Mouse (Mus musculus) lung, adult 18-20 months (tissue): ENCODE measurements around the gene Ergic2.

ENCODE experiments used
- DNase-seq, 2 experiments: peaks; one replicate each; pipeline ENCODE4 v3.0.0; 2022; ENCODE audit warnings: mixed read lengths in 2 of 2

The Ergic2 gene

GRCm38 (mm10) chr6:148211897-148212680 lies at the start of gene Ergic2:
Gene Ergic2 (minus strand): TSS chr6:148212374.
- DNase-seq = peak; percentile 99

- no peak for DNase-seq
These were observed 48.5 kb upstream of the Ergic2 start for GRCm38 (mm10) chr6:148260729-148261101.

GRCm38 (mm10) chr6:148259979-148260728 lies 48.0 kb upstream of the Ergic2 start:
- DNase-seq = no peak

- DNase-seq = no peak
These were observed 46.9 kb upstream of the Ergic2 start for GRCm38 (mm10) chr6:148259074-148259473.

- DNase-seq = no peak
These were observed 45.6 kb upstream of the Ergic2 start for GRCm38 (mm10) chr6:148257805-148258204.

- no peak for DNase-seq
These were observed 43.9 kb upstream of the Ergic2 start for GRCm38 (mm10) chr6:148256109-148256508.

- DNase-seq = no peak
These were observed 43.4 kb upstream of the Ergic2 start for GRCm38 (mm10) chr6:148255395-148256053.

GRCm38 (mm10) chr6:148249221-148249620 lies 37.0 kb upstream of the Ergic2 start:
- no peak for DNase-seq

GRCm38 (mm10) chr6:148248625-148249024 lies 36.5 kb upstream of the Ergic2 start:
- peak in 1 of 2 experiments; percentile 24 for DNase-seq

GRCm38 (mm10) chr6:148246544-148246943 lies 34.4 kb upstream of the Ergic2 start:
- DNase-seq = no peak

- DNase-seq = no peak
These were observed 32.7 kb upstream of the Ergic2 start for GRCm38 (mm10) chr6:148244836-148245235.

- no peak for DNase-seq
These were observed 30.1 kb upstream of the Ergic2 start for GRCm38 (mm10) chr6:148242304-148242703.

GRCm38 (mm10) chr6:148241685-148242084 lies 29.5 kb upstream of the Ergic2 start:
- DNase-seq = no peak

- DNase-seq = no peak
These were observed 27.1 kb upstream of the Ergic2 start for GRCm38 (mm10) chr6:148239311-148239710.

GRCm38 (mm10) chr6:148237453-148237852 lies 25.3 kb upstream of the Ergic2 start:
- no peak for DNase-seq

GRCm38 (mm10) chr6:148234105-148234828 lies 22.1 kb upstream of the Ergic2 start:
- no peak for DNase-seq

- DNase-seq = no peak
These were observed 15.4 kb upstream of the Ergic2 start for GRCm38 (mm10) chr6:148227542-148227941.

- DNase-seq = no peak
These were observed 10.5 kb upstream of the Ergic2 start for GRCm38 (mm10) chr6:148222686-148223085.

GRCm38 (mm10) chr6:148218235-148219076 lies 6.3 kb upstream of the Ergic2 start:
- no peak for DNase-seq

- DNase-seq = no peak
These were observed 4.6 kb upstream of the Ergic2 start for GRCm38 (mm10) chr6:148216752-148217151.

- peak; percentile 25 to 40 for DNase-seq
These were observed 2.6 kb upstream of the Ergic2 start for GRCm38 (mm10) chr6:148214765-148215164.

- no peak for DNase-seq
These were observed 740 bp downstream of the Ergic2 start for GRCm38 (mm10) chr6:148211391-148211876.
